Mouse (Mus musculus) adrenal gland, postnatal 14 days (tissue): Measurements from ENCODE around the gene Stat6. TPM values are rescaled to one million over a fixed set of nuclear protein-coding genes. Genes with fewer than 3 reads are reported as not detected.

Experiments used
- DNase-seq: peaks from one replicate; pipeline ENCODE4 v3.0.0; 2021; ENCODE audit warnings: mixed read lengths
- total RNA-seq: library from RNA; stranded (reverse); gene quantifications from 2 replicates; pipeline ENCODE4 v1.2.3, GENCODE M21; 2021

Stat6 gene
- total RNA-seq, 1 experiment from 2014 or later: 75.0 TPM

- DNase-seq: no peak
These were observed 28.4 kb upstream of the Stat6 start for GRCm38 (mm10) chr10:127614236-127615033.

GRCm38 (mm10) chr10:127615034-127615374, 27.8 kb upstream of the Stat6 start:
- no peak for DNase-seq

GRCm38 (mm10) chr10:127615591-127615990, 27.2 kb upstream of the Stat6 start:
- peak; percentile 68 for DNase-seq

- DNase-seq: peak; percentile 66
These were observed 26.5 kb upstream of the Stat6 start for GRCm38 (mm10) chr10:127616261-127616679.

- DNase-seq: peak; percentile 38
These were observed 25.5 kb upstream of the Stat6 start for GRCm38 (mm10) chr10:127617294-127617693.

GRCm38 (mm10) chr10:127618173-127618572, 24.6 kb upstream of the Stat6 start:
- peak; percentile 29 for DNase-seq

GRCm38 (mm10) chr10:127619119-127619721, 23.6 kb upstream of the Stat6 start:
- peak; percentile 44 for DNase-seq

GRCm38 (mm10) chr10:127619941-127620405, 22.8 kb upstream of the Stat6 start:
- peak; percentile 43 for DNase-seq

GRCm38 (mm10) chr10:127620406-127621190, 22.2 kb upstream of the Stat6 start, which contains the start of gene Lrp1:
TSS of gene Lrp1 (minus strand) at chr10:127621148.
- DNase-seq: peak; percentile 28

- DNase-seq: peak; percentile 95
These were observed 21.4 kb upstream of the Stat6 start for GRCm38 (mm10) chr10:127621191-127622056.

GRCm38 (mm10) chr10:127622057-127622392, 20.8 kb upstream of the Stat6 start:
- DNase-seq: peak; percentile 87

- no peak for DNase-seq
These were observed 20.1 kb upstream of the Stat6 start for GRCm38 (mm10) chr10:127622661-127623060.

- DNase-seq: no peak
These were observed 19.2 kb upstream of the Stat6 start for GRCm38 (mm10) chr10:127623439-127624216.

GRCm38 (mm10) chr10:127626433-127626832, 16.4 kb upstream of the Stat6 start:
- peak; percentile 53 for DNase-seq

GRCm38 (mm10) chr10:127631261-127632214, 11.2 kb upstream of the Stat6 start:
- peak; percentile 30 for DNase-seq

GRCm38 (mm10) chr10:127632668-127633271, 10.0 kb upstream of the Stat6 start:
- DNase-seq: no peak

GRCm38 (mm10) chr10:127640421-127640820, 2.4 kb upstream of the Stat6 start:
- DNase-seq: no peak

GRCm38 (mm10) chr10:127641861-127642771, 670 bp upstream of the Stat6 start:
- peak; percentile 95 for DNase-seq
